Comparison of ENCODE assay signal across 8 mouse cellular contexts in genomic region chr16:45653009-45653933, GRCm38 (mm10). TPM values are rescaled to one million over a fixed set of nuclear protein-coding genes. Genes with fewer than 3 reads are reported as not detected.
DNase-seq lines count a peak whose midpoint lies in the region; ATAC-seq and TF ChIP-seq lines count a peak whose summit lies in the region.

No protein-coding gene starts in this region.

- DNase-seq in cerebellum, adult 2 months: no peak
- no peak for DNase-seq in cerebellum, postnatal 14 days
- no peak for DNase-seq in thymus, adult 2 months
- DNase-seq in thymus, postnatal 14 days: no peak
- DNase-seq in liver, embryonic 13.5 days: no peak
- peak; percentile 44 for DNase-seq in yolk sac, embryonic 10.5 days (ENCODE audit: low spot score)
- no peak for DNase-seq in lung, postnatal 14 days
- no peak for DNase-seq in cerebellum, postnatal 4 days (ENCODE audit: low spot score in 2 of 2)

- H3K36me3 ChIP-seq in thymus, adult 2 months (ENCODE audit: control insufficient read depth, insufficient read depth, low read length): no peaks in the 10 kb centered on the region
- H3K36me3 ChIP-seq in liver, embryonic 13.5 days: no peaks in the 10 kb centered on the region

- H3K4me1 ChIP-seq in cerebellum, adult 2 months (ENCODE audit: control insufficient read depth, insufficient read depth, low read length): peaks cover 6% of the 10 kb centered on the region
- peaks cover 11% of the 10 kb centered on the region for H3K4me1 ChIP-seq in thymus, adult 2 months (replicated peaks; ENCODE audit: control insufficient read depth, insufficient read depth, low read length)
- H3K4me1 ChIP-seq in liver, embryonic 13.5 days (replicated peaks): peaks cover 31% of the 10 kb centered on the region

- no peak for ATAC-seq in liver, embryonic 13.5 days (ENCODE audit: low read depth)

- no peak for TF ChIP-seq CTCF in cerebellum, adult 2 months (IDR thresholded peaks at IDR 0.05; ENCODE audit: borderline replicate concordance, insufficient read depth, low read depth, low read length)
- no peak for TF ChIP-seq CTCF in thymus, adult 2 months (IDR thresholded peaks at IDR 0.05; ENCODE audit: borderline replicate concordance, control insufficient read depth, extremely low read depth, insufficient read depth, low read length, poor library complexity)

- WGBS in cerebellum, adult 2 months: 34% methylated on average over 17 of the region's 17 CpGs
- 15% methylated on average over 17 of the region's 17 CpGs for WGBS in thymus, adult 2 months
- WGBS in liver, embryonic 13.5 days (ENCODE audit: insufficient replicate concordance): 16% methylated on average over 17 of the region's 17 CpGs

- peak overlapping the region; percentile 50; the same call in 1 of the 2 replicates for H3K9ac ChIP-seq in liver, embryonic 13.5 days

- no peak overlapping the region for H3K27ac ChIP-seq in cerebellum, adult 2 months (ENCODE audit: insufficient read depth, low read length)
- H3K27ac ChIP-seq in thymus, adult 2 months (ENCODE audit: control insufficient read depth, insufficient read depth, low read length): no peak overlapping the region
- H3K27ac ChIP-seq in liver, embryonic 13.5 days: peak overlapping the region; percentile 13; the same call in 1 of the 2 replicates

- no peak for TF ChIP-seq POLR2A in cerebellum, adult 2 months (IDR thresholded peaks at IDR 0.05; ENCODE audit: borderline replicate concordance, insufficient read depth, low read length)
- TF ChIP-seq POLR2A in thymus, adult 2 months (IDR thresholded peaks at IDR 0.05; ENCODE audit: control insufficient read depth, extremely low read depth, insufficient read depth, low read length, poor library complexity): no peak

- no peaks in the 10 kb centered on the region for H3K27me3 ChIP-seq in cerebellum, adult 2 months (ENCODE audit: control insufficient read depth, insufficient read depth, low read length)
- H3K27me3 ChIP-seq in thymus, adult 2 months (ENCODE audit: control insufficient read depth, insufficient read depth, low read length): no peaks in the 10 kb centered on the region
- no peaks in the 10 kb centered on the region for H3K27me3 ChIP-seq in liver, embryonic 13.5 days

- H3K4me3 ChIP-seq in cerebellum, adult 2 months (replicated peaks; ENCODE audit: insufficient read depth, low read depth, low read length): peak overlapping the region; percentile 32
- 0 out of 2 replicates have a peak overlapping the region, but pooled peaks have one; percentile 16 for H3K4me3 ChIP-seq in thymus, adult 2 months (ENCODE audit: control insufficient read depth, insufficient read depth, low read length)
- peak overlapping the region; percentile 42 for H3K4me3 ChIP-seq in liver, embryonic 13.5 days (replicated peaks)

- H3K4me2 ChIP-seq in liver, embryonic 13.5 days: peak overlapping the region; percentile 65

- H3K9me3 ChIP-seq in liver, embryonic 13.5 days (replicated peaks): no peaks in the 10 kb centered on the region

RNA-seq across cellular contexts. Expression of gene BC016579, which starts 0.6 kb away (rescaled TPM):
- polyA plus RNA-seq in cerebellum, adult 2 months (2012; rRNA removed): 0.36 and 0.47 TPM in 2 replicates
- polyA plus RNA-seq in thymus, adult 2 months (2012; rRNA removed): 0.08 and 0.19 TPM in 2 replicates
- polyA plus RNA-seq in liver, embryonic 13.5 days (2015; fragmentation: Nextera tagmentation; extraction: Ambion mirVana): 0.24 and 0.36 TPM in 2 replicates

RNA-seq across cellular contexts. Expression of gene Tmprss7, which starts 40.2 kb away (rescaled TPM):
- polyA plus RNA-seq in cerebellum, adult 2 months (2012; rRNA removed): 2.5 and 2.8 TPM in 2 replicates
- 0.07 and 0.34 TPM in 2 replicates for polyA plus RNA-seq in thymus, adult 2 months (2012; rRNA removed)
- polyA plus RNA-seq in liver, embryonic 13.5 days (2015; fragmentation: Nextera tagmentation; extraction: Ambion mirVana): 0.16 and 0.23 TPM in 2 replicates

RNA-seq across cellular contexts. Expression of gene Gcsam, which starts 43.1 kb away (rescaled TPM):
- polyA plus RNA-seq in cerebellum, adult 2 months (2012; rRNA removed): not detected in 2 replicates
- 0.54 and 0.97 TPM in 2 replicates for polyA plus RNA-seq in thymus, adult 2 months (2012; rRNA removed)
- polyA plus RNA-seq in liver, embryonic 13.5 days (2015; fragmentation: Nextera tagmentation; extraction: Ambion mirVana): 2.5 and 2.6 TPM in 2 replicates
